Mouse (Mus musculus) left cerebral cortex, postnatal 25 days (tissue): ENCODE results near the gene Atg101. TPM values are rescaled to one million over a fixed set of nuclear protein-coding genes. Genes with fewer than 3 reads are reported as not detected.

ENCODE experiments used
- DNase-seq, 2 experiments: peaks; one replicate each; pipeline ENCODE4 v3.0.0; 2022; ENCODE audit warnings: low spot score in 2 of 2, mixed read lengths in 1 of 2
- intact Hi-C: fragments of 180-260 bp; cut with DNase I; formaldehyde crosslinking; loops from one replicate; pipeline ENCODE4 v1.15.1; 2025
- total RNA-seq, 2 experiments: library from RNA; stranded (reverse); gene quantifications; 2 replicates each; pipeline ENCODE4 v1.2.3; 2021

Atg101 gene
- total RNA-seq, result 10 to 100 TPM; 40.3 to 43.6 TPM

- intact Hi-C loops, result loop anchor here (1.0 to 2.0 kb wide), 4 partner anchors 31 to 63 kb away; partner anchors contain the start of gene Grasp
- peak; percentile 91 to 92 for DNase-seq
Observed at GRCm38 (mm10) chr15:101283911-101284750, at the start of gene Atg101. TSS of gene Atg101 (plus strand) at chr15:101284272.

GRCm38 (mm10) chr15:101234611-101235341 is 49.3 kb upstream of the Atg101 start:
- intact Hi-C loops, result loop anchor here (1.0 to 10.0 kb wide), 2 partner anchors 10 to 750 kb away; partner anchors contain the start of gene Grasp
- no peak for DNase-seq

DNA sequence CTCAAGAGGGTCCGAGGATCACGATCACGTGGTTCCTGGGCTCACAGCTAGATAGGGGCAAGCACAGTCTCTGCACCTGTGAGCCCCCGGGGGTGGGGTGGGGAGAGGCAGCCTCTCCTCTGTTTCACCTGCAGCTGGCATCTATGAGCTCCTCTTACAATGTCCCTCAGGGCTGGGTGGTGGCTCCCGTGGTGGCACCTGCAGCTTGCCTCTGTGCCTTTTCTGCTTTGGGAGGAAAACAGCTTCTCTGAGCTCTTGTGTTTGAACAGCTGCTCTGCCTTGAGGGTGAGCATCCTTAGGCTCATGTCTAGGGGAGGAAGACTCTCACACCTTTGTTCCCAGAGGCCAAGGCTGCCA is 48.8 kb upstream of the Atg101 start:
- intact Hi-C loops, result loop anchor here (1.0 to 10.0 kb wide), 2 partner anchors 11 to 749 kb away; partner anchors contain the start of gene Grasp
- DNase-seq, result no peak

GRCm38 (mm10) chr15:101235728-101236327 is 48.2 kb upstream of the Atg101 start:
- intact Hi-C loops, result loop anchor here (1.0 to 10.0 kb wide), 2 partner anchors 12 to 749 kb away; partner anchors contain the start of gene Grasp
- DNase-seq, result peak; percentile 67 to 93

DNA sequence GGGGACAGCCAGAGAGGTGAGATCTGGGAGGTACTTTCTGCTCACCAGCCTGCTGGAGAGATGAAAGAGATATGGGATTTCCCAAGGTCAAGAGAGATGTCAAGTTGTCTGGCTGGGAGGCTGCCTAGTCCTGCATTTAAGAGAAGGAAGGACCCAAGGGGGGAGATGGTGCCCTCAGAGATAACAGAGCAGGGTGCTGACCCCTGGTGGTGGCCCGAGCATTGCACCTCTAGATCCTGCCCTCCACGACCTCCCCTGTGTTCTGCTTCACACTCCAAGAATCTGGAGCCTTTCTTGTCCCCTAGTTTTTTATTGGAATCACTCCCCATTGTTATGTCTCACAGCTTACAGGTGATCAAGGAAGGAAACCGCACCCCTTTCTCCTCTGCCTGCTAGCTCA is 47.2 kb upstream of the Atg101 start:
- DNase-seq, result no peak
- intact Hi-C loops, result loop anchor here (10.0 kb wide), 1 partner anchor 748 kb away; no protein-coding TSS in a partner anchor

- intact Hi-C loops, result loop anchor here (2.0 to 10.0 kb wide), 2 partner anchors 72 to 746 kb away; no protein-coding TSS in a partner anchor
Observed at GRCm38 (mm10) chr15:101238885-101239511, 45.1 kb upstream of the Atg101 start.

DNA sequence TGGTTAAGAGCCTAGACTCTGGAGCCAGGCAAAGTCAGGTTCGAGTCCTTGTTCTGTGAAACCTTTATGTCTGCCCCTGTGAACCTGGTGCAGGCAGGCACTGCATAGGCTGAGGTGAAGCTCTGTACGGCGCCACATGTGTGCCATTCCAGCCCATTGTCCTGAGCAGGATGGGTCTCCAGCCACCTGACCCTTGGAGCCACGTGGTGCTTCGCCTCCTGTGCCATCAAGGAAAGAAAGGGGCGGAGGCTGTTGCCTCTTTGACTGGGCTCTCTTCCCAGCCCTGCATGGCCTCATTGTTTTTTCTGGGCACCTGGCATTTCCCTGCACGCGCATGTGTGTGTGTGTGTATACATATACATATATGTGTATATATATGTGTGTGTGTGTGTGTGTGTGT is 44.3 kb upstream of the Atg101 start:
- intact Hi-C loops, result loop anchor here (1.0 to 10.0 kb wide), 4 partner anchors 19 to 745 kb away; no protein-coding TSS in a partner anchor
- DNase-seq, result no peak

More at GRCm38 (mm10) chr15:101238885-101239511, 45.1 kb upstream of the Atg101 start:
- DNase-seq, result peak; percentile 79 to 95

- intact Hi-C loops, result loop anchor here (1.0 kb wide), 2 partner anchors 20 to 42 kb away; no protein-coding TSS in a partner anchor
- peak; percentile 93 to 96 for DNase-seq
Observed at GRCm38 (mm10) chr15:101240799-101241204, 43.3 kb upstream of the Atg101 start.

DNA sequence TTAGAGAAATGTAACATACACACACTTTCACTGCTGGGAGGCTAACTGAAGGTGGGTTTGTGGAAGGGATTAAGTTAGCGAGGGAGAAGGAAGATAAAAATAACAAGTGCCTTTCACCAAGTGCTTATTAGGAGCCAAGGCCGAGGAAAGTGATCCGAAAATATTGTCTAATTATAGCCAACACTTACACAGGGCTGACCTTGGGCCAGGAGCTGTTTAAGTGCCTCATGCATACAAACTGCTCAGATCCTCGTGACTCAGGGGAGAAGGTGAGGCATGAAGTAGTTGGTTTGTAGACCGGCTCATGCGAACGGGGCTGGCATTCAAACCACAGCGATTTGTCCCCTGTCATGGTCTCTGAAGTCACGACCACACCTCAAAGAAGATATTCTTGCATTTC is 42.8 kb upstream of the Atg101 start:
- DNase-seq, result no peak
- intact Hi-C loops, result no loop called here

DNA sequence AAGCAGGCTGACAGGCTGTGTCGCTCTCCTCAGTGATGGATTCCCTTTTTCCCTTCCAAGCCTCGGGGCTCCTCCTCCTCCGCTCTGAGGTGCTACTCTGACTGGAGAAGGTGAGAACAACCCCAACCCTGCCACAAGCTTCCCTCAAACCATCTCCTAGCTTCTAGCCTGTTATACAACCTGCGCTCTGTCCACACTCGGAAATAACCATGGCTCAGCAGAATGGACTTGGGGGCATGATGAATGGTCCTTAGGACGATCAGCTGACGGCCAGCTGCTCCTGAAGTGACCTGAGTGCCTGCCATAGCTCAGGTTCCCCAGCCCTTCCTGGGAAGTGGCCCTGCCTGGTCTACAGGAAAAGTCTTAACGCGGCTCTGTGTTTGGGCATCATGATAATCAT is 42.2 kb upstream of the Atg101 start:
- no peak for DNase-seq
- intact Hi-C loops, result no loop called here

DNA sequence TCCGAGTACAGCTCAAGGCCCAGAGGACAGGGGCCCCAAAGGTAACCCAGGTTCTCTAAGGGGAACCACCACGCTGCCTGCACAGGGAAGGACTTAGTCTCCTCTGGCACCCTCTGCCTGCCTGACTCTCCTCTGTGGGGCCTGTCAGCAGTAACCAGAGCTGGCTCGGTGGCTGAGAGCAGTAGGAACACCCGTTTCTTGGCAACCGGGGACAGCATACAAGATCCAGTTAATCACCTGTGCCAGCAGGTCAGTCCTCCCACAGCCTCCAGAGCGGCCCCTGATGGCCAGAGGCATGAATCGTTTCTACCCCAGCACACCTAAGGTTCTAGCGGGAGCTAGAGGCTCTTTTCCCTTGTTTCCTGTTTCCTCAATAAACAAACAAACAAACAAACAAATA is 41.4 kb upstream of the Atg101 start:
- no peak for DNase-seq
- intact Hi-C loops, result no loop called here

DNA sequence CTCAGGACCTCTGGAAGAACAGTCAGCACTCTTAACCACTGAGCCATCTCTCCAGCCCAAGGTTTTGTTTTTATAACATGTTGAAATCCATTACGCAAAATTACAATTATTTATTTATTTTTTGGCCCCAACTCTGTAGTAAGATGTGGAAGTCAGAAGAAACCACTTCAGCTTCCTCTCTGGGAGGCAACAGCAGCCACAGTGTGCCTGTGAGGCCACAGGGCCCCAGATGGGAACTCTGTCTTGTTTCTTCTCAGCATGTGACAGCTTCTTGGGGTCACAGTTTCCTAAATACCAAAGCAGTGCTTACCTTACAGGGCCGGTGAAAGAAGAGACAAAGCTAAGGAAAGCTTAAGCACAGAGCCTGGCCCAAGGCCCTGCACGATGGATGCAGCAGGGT is 40.1 kb upstream of the Atg101 start:
- DNase-seq, result no peak

DNA sequence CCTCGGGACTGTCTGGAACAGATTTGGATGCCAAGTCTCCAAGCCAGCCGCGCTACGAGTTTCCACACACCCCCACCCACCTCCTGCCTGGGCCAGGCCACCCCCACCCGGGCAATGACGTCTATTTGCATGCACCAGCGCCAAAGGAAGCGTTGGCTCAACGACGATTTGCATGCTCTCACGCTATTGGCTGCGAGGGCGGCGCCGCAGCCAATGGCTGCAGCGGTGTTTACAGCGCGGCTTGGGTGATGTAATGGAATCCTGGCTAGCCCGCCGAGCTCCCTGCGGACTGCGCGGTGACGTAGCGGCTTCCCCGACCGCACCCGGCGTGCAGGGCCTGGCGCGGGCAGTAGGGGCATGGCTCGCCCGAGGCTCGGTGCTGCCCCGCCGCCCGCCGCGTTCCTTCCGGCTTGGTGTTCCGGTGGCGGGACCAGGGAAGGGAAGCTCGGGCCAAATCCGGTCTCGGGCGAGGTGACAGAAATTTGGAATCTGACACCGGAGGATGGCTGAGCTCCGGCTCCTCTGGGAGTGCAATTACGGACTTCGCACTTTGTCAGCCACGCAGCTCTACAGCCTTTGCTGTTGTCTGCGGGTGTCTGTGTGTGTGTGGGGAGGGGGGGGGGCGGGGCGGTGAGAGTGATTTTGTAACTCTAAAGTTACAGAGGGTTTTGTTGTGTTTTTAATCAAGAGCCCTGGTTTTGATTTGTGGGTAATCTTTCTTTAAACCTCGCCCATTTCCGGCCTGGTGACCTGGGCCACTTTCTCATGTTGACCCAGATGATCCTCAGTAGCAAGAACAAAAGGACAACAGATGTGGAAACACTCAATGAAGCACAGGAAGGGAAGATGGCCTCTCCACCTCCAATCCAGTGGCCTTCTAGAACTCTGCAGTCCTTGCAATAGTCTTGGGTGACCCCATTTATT is 37.6 kb upstream of the Atg101 start:
- intact Hi-C loops, result loop anchor here (1.0 kb wide), 1 partner anchor 20 kb away; no protein-coding TSS in a partner anchor
- DNase-seq, result peak; percentile 96 to 99

More for the DNA sequence above, 40.1 kb upstream of the Atg101 start:
- intact Hi-C loops, result no loop called here

DNA sequence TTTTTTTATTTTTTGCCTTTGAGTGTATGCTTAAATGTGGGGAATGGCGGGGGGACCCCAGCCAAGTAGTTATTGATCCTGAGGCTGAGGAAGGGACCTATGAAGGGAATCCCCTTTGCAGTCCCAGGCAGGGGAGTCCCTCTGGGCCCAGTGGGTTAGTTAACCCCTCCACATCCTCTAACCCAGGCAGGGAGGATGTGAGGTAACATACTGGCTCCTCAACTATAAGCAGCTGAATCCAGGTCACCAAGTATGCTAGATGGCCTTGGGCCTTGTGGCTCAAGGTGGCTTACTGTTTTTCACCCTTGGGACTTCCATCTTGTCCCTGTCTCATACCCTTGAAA is 36.9 kb upstream of the Atg101 start:
- intact Hi-C loops, result no loop called here
- no peak for DNase-seq

- intact Hi-C loops, result no loop called here
- DNase-seq, result no peak
Observed at GRCm38 (mm10) chr15:101248029-101248710, 35.9 kb upstream of the Atg101 start.

GRCm38 (mm10) chr15:101250220-101250800 is 33.8 kb upstream of the Atg101 start:
- intact Hi-C loops, result no loop called here
- DNase-seq, result no peak

- intact Hi-C loops, result no loop called here
- no peak for DNase-seq
Observed at GRCm38 (mm10) chr15:101251930-101252329, 32.1 kb upstream of the Atg101 start.
